Mouse (Mus musculus) brain, embryonic 14.5 days (tissue): ENCODE measurements at regions not wholly inside any gene's neighbourhood (a gene's known extent, or its start where the extent isn't known, plus 50 kb on each side); places are given as distances from the start of the nearest gene placed in this dataset.

Source experiments
- CTCF ChIP-seq: fragments of 200-500 bp; IDR thresholded peaks from 2 replicates; pipeline ENCODE4 v1.5.1; 2012; ENCODE audit warnings: inconsistent platforms, mild to moderate bottlenecking, moderate library complexity, borderline replicate concordance; ENCODE audit not compliant: insufficient read depth, insufficient read length; ENCODE audit errors: extremely low read depth
- POLR2A ChIP-seq: fragments of 200-500 bp; IDR thresholded peaks from 2 replicates; pipeline ENCODE4 v1.6.1; 2012; ENCODE audit warnings: mild to moderate bottlenecking, inconsistent platforms, borderline replicate concordance; ENCODE audit not compliant: poor library complexity, insufficient read depth, insufficient read length, severe bottlenecking; ENCODE audit errors: extremely low read depth

- TF ChIP-seq CTCF (no peak), POLR2A (no peak)
Observed at GRCm38 (mm10) chr14:23160567-23160966, 853.7 kb downstream of the Kcnma1 start.
